Mouse (Mus musculus) leukemia stem cell, adult 10-12 weeks (primary cell): ENCODE results near the gene Adam19. TPM values are rescaled to one million over a fixed set of nuclear protein-coding genes. Genes with fewer than 3 reads are reported as not detected.

Experiments used
- polyA plus RNA-seq: library from polyadenylated mRNA; stranded (reverse); fragments of >175 nt; gene quantifications from 2 replicates; pipeline ENCODE4 v1.2.3, GENCODE M21; 2012; ENCODE audit warnings: low replicate concordance

The Adam19 gene
- polyA plus RNA-seq: 30.1 and 81.4 TPM in 2 replicates

DNA sequence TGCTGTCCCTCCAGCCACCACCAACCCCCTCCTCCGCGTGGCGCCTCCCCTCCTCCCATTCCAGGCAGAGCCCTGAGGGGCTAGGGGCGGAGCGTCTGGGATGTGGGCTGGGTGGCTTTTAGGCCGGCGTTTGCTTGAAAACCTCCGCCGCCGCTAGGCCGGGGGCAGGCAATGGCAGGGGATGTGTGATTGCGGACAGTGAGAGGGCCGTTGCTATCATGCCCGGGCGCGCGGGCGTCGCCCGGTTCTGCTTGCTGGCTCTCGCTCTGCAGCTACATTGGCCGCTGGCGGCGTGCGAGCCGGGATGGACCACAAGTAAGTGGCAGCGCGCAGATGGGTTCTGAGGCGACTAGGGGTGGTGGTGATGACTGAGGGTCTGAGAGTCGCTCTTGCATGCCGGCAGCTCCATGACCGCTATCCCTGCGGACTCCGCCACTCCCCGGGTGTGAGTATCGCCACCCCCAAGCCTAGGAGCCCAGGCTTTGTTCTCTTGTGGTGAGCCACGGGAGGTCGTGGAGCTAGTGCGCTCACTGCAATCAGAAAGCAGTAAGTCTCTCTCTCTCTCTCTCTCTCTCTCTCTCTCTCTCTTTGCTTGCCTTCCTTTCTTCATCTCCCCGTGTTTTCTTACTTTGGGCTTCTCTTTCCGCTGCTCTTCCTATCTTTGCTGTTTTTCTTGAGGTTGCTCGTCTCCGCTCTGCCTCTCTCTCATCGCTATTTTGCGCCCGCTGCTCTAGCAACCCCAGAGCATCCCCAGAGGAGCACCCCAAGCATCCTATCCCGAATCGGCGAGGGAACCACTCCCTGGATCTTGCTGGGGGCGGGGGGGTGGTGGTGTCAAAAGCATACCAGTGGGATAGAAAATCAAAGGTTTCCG is at the start of gene Adam19:
TSS of gene Adam19 (plus strand) at position 97 of the 874 bp plus-strand sequence.

DNA sequence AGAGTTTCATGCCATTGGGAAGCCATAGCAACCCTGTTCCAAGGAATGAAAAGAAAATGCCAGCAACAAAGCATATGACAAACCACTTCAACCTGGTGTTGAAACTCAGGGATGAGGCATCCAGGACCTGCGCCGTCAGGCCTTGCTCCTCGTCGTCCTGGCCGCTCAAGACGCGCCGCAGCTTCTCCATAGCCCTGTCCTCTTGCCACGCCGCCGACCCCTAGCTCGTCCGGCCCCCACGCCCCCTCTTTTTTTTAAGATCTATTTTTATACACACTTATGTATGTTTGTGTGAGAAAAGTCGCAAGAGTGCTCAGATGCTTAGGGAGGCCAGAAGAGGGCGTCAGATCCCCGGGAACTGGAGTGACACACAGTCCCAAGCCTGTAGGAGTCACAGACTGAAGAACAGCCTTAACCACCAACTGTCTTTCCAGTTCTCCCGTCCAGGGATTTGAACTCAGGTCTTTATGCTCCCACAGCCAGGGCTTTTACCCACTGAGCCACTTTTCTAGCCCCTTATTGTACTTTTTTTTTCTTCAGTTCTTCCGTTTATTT is 3.6 kb upstream of the Adam19 start, which contains the start of gene Gm12166:
TSS of gene Gm12166 (minus strand) at position 217 of the 555 bp plus-strand sequence.

DNA sequence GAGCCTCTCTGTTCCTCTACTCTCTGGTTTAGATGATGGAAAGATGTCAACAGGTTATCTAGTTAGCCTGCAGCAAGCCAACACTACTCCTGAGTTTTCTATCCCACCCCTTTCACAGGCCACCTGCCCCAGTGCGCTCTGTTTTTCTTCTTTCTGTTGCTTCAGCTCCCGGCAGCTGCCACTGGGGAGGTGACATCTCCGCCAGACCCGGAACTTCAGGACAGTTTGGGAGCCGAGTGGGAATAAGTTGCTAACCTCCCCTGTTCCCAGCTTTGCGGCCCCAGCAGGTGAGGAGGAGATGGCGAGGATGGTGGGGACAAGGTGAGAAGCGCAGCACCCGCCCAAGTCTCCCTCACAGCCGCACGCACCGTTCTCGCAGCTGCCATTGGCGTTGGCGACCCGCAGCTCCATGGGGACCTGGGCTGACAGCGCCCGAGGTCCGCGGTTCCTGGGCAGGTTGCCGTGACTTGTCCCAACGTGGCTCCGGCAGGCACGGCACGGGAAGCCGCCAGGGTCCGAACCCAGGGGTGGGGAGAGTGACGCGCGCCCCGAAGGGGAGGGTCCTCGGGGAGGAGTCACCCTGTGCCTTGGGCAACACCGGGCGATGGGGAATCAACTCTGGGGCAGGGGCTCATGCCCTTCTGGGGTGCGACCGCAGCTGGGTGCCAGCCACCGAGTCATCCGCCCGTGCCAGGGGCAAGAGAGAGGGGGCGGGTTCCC is 110.2 kb downstream of the Adam19 start, which contains the start of gene Nipal4:
TSS of gene Nipal4 (minus strand) at position 643 of the 720 bp plus-strand sequence.

Other genes starting within 250 kb of the Adam19 start
- 35.2 and 51.4 TPM in 2 replicates for gene Clint1, start 203.9 kb upstream of the Adam19 start, polyA plus RNA-seq
- gene Lsm11, start 111.1 kb upstream of the Adam19 start, polyA plus RNA-seq: 69.5 and 121 TPM in 2 replicates
- 1.6 and 6.9 TPM in 2 replicates for gene Thg1l, start 100.5 kb upstream of the Adam19 start, polyA plus RNA-seq
- not detected in 2 replicates for gene Sox30, start 75.7 kb upstream of the Adam19 start, polyA plus RNA-seq
- gene Gm12166, start 3.7 kb upstream of the Adam19 start, polyA plus RNA-seq: 0.33 TPM in 1 of 2 replicates, not detected in the other
- not detected in 2 replicates for gene Nipal4, start 110.5 kb downstream of the Adam19 start, polyA plus RNA-seq
- gene Fndc9, start 179.5 kb downstream of the Adam19 start, polyA plus RNA-seq: not detected in 2 replicates